Mouse (Mus musculus) lung, embryonic 14.5 days (tissue): ENCODE measurements around the gene Mex3a. TPM values are rescaled to one million over a fixed set of nuclear protein-coding genes. Genes with fewer than 3 reads are reported as not detected.
A peak's percentile ranks its signal among the peaks of the same experiment; 100 is the strongest.

Experiments used
- ATAC-seq: fragments of 200-750 bp; cut with Nextera tagmentation; 2 replicates; pipeline ENCODE4 v1.8.0; 2017; ENCODE audit warnings: mild to moderate bottlenecking, moderate TSS enrichment, moderate library complexity; ENCODE audit not compliant: insufficient read depth
- DNase-seq: peaks from one replicate; pipeline ENCODE4 v3.0.0-alpha.2; 2015
- H3K27ac ChIP-seq: fragments of 300-500 bp; sonication (generic); 2 replicates; pipeline ENCODE4 v1.5.1; 2014; ENCODE audit warnings: low read depth, mild to moderate bottlenecking, moderate library complexity
- H3K27me3 ChIP-seq: fragments of 300-500 bp; sonication (generic); 2 replicates; pipeline ENCODE4 v1.6.1; 2014; ENCODE audit warnings: low read length, control low read depth; ENCODE audit not compliant: insufficient read depth
- H3K36me3 ChIP-seq: fragments of 300-500 bp; sonication (generic); 2 replicates; pipeline ENCODE4 v1.6.1; 2014; ENCODE audit warnings: control low read depth; ENCODE audit not compliant: insufficient read depth
- H3K4me1 ChIP-seq: fragments of 300-500 bp; sonication (generic); 2 replicates; pipeline ENCODE4 v1.6.1; 2014; ENCODE audit warnings: antibody characterized with exemption, control low read depth; ENCODE audit not compliant: insufficient read depth
- H3K4me2 ChIP-seq: fragments of 300-500 bp; sonication (generic); 2 replicates; pipeline ENCODE4 v1.6.1; 2014; ENCODE audit warnings: mild to moderate bottlenecking
- H3K4me3 ChIP-seq: fragments of 300-500 bp; sonication (generic); 2 replicates; pipeline ENCODE4 v1.5.1; 2014; ENCODE audit warnings: low read depth, low read length
- H3K9ac ChIP-seq: fragments of 300-500 bp; sonication (generic); 2 replicates; pipeline ENCODE4 v1.6.1; 2014
- H3K9me3 ChIP-seq: fragments of 300-500 bp; sonication (generic); 2 replicates; pipeline ENCODE4 v1.6.1; 2016; ENCODE audit warnings: low read depth, low read length, control low read depth
- CTCF ChIP-seq: IDR thresholded peaks from 2 replicates; pipeline ENCODE4 v1.5.1; 2016; ENCODE audit warnings: antibody characterized with exemption, low read depth
- WGBS: fragments of 180-500 bp; shearing (Covaris S2); extraction: QIAGEN DNeasy Blood & Tissue Kit; methylation state at CpG from one replicate; pipeline ENCODE4 v1.1.7; 2014; 5-methylcytosine and 5-hydroxymethylcytosine counted together
- microRNA counts: library from miRNA; unstranded; fragments of <30 nt; microRNA quantifications from one replicate; lab custom pipeline; 2016
- microRNA-seq: library from miRNA; unstranded; fragments of <30 nt; microRNA quantifications from one replicate; pipeline ENCODE4, GENCODE M21; 2016; ENCODE audit warnings: borderline number of aligned reads
- polyA plus RNA-seq: library from polyadenylated mRNA; unstranded; fragments of >200 nt; fragmentation: Nextera tagmentation; extraction: Ambion mirVana; gene quantifications from 2 replicates; pipeline ENCODE4 v1.2.1, GENCODE M21; 2014

Mex3a gene
- polyA plus RNA-seq, 1 experiment from 2014 or later = 25.0 TPM

GRCm38 (mm10) chr3:88585769-88586168 is 53.6 kb downstream of the Mex3a start:
- Histone ChIP-seq H3K4me1 (no peaks in the 10 kb centered on the region), H3K4me3 (no peak overlapping the region), H3K9me3 (no peaks in the 10 kb centered on the region), H3K27ac (0 out of 2 replicates have a peak overlapping the region, but pooled peaks have one; percentile 34), H3K27me3 (no peaks in the 10 kb centered on the region), H3K4me2 (no peak overlapping the region), H3K9ac (no peak overlapping the region), H3K36me3 (peaks cover 66% of the 10 kb centered on the region)
- ATAC-seq (peak; percentile 58), DNase-seq (peak; percentile 57)
- no peak for TF ChIP-seq CTCF
- 75% methylated on average over 6 of the region's 6 CpGs for WGBS

GRCm38 (mm10) chr3:88586640-88587039 is 54.4 kb downstream of the Mex3a start:
- no peak overlapping the region for H3K4me2 ChIP-seq
- H3K9ac ChIP-seq = no peak overlapping the region
- no peaks in the 10 kb centered on the region for H3K9me3 ChIP-seq
- TF ChIP-seq CTCF = no peak
- no peaks in the 10 kb centered on the region for H3K4me1 ChIP-seq
- H3K4me3 ChIP-seq = no peak overlapping the region
- DNase-seq (no peak), ATAC-seq (no peak)
- WGBS = 87% methylated on average over 5 of the region's 5 CpGs
- peaks cover 61% of the 10 kb centered on the region for H3K36me3 ChIP-seq
- H3K27me3 ChIP-seq = no peaks in the 10 kb centered on the region
- H3K27ac ChIP-seq = no peak overlapping the region

GRCm38 (mm10) chr3:88590246-88590645 is 58.1 kb downstream of the Mex3a start:
- 20% methylated on average over 5 of the region's 5 CpGs for WGBS
- Histone ChIP-seq H3K27ac (peak overlapping the region; percentile 79), H3K4me3 (no peak overlapping the region), H3K27me3 (no peaks in the 10 kb centered on the region), H3K4me2 (no peak overlapping the region), H3K36me3 (peaks cover 33% of the 10 kb centered on the region), H3K9ac (no peak overlapping the region), H3K9me3 (no peaks in the 10 kb centered on the region), H3K4me1 (peaks cover 14% of the 10 kb centered on the region)
- TF ChIP-seq CTCF = no peak
- ATAC-seq (no peak), DNase-seq (peak; percentile 64)

MicroRNA genes within 50 kb of the gene (microRNA counts, 519-probe panel; counts per million panel counts)
- microRNA mmu-miR-1905 (lab: Ali Mortazavi, UCI) = 30.5 counts per million

Small RNAs within 50 kb of the gene (microRNA-seq; reads per million reads assigned to microRNA genes)
- not detected for gene Mir1905

Other genes with a start within 250 kb of the Mex3a start
- gene Gm38392, start 245.2 kb upstream of the Mex3a start, polyA plus RNA-seq = not detected in 2 replicates
- gene Tsacc, start 235.4 kb upstream of the Mex3a start, polyA plus RNA-seq = 9.1 and 9.9 TPM in 2 replicates
- 594 and 602 TPM in 2 replicates for gene Cct3, start 235.3 kb upstream of the Mex3a start, polyA plus RNA-seq
- gene Glmp, start 207.4 kb upstream of the Mex3a start, polyA plus RNA-seq = 124 and 129 TPM in 2 replicates
- gene Tmem79, start 196.2 kb upstream of the Mex3a start, polyA plus RNA-seq = 5.0 and 5.9 TPM in 2 replicates
- gene Smg5, start 196.1 kb upstream of the Mex3a start, polyA plus RNA-seq = 47.8 and 54.4 TPM in 2 replicates
- 4.5 and 4.9 TPM in 2 replicates for gene Paqr6, start 167.8 kb upstream of the Mex3a start, polyA plus RNA-seq
- 0.19 and 0.24 TPM in 2 replicates for gene Bglap3, start 159.7 kb upstream of the Mex3a start, polyA plus RNA-seq
- not detected in 2 replicates for gene Bglap2, start 153.7 kb upstream of the Mex3a start, polyA plus RNA-seq
- not detected in 2 replicates for gene Bglap, start 147.9 kb upstream of the Mex3a start, polyA plus RNA-seq
- 162 and 173 TPM in 2 replicates for gene Pmf1, start 122.1 kb upstream of the Mex3a start, polyA plus RNA-seq
- 16.6 and 18.3 TPM in 2 replicates for gene Slc25a44, start 107.3 kb upstream of the Mex3a start, polyA plus RNA-seq
- 2.8 TPM in 2 replicates for gene Sema4a, start 71.2 kb upstream of the Mex3a start, polyA plus RNA-seq
- 70.0 TPM in 2 replicates for gene Lmna, start 22.4 kb upstream of the Mex3a start, polyA plus RNA-seq
- 21.3 and 22.1 TPM in 2 replicates for gene Rab25, start 15.9 kb downstream of the Mex3a start, polyA plus RNA-seq
- 77.6 and 93.9 TPM in 2 replicates for gene Lamtor2, start 20.7 kb downstream of the Mex3a start, polyA plus RNA-seq
- 64.9 and 68.5 TPM in 2 replicates for gene Ubqln4, start 21.4 kb downstream of the Mex3a start, polyA plus RNA-seq
- 278 and 285 TPM in 2 replicates for gene Ssr2, start 43.5 kb downstream of the Mex3a start, polyA plus RNA-seq
- gene Arhgef2, start 73.6 kb downstream of the Mex3a start, polyA plus RNA-seq = 115 and 127 TPM in 2 replicates
- not detected in 2 replicates for gene Rxfp4, start 120.7 kb downstream of the Mex3a start, polyA plus RNA-seq
- gene Khdc4, start 153.4 kb downstream of the Mex3a start, polyA plus RNA-seq = 89.2 and 100 TPM in 2 replicates
- 56.9 and 58.4 TPM in 2 replicates for gene Rit1, start 184.4 kb downstream of the Mex3a start, polyA plus RNA-seq
- 6.3 and 7.6 TPM in 2 replicates for gene Syt11, start 242.8 kb downstream of the Mex3a start, polyA plus RNA-seq